Mouse (Mus musculus) liver, embryonic 15.5 days (tissue): ENCODE results near the gene Mdga1. TPM values are rescaled to one million over a fixed set of nuclear protein-coding genes. Genes with fewer than 3 reads are reported as not detected.
A peak's percentile ranks its signal among the peaks of the same experiment; 100 is the strongest.

Experiments used
- ATAC-seq: fragments of 200-750 bp; cut with Nextera tagmentation; 2 replicates; pipeline ENCODE4 v1.8.0; 2017; ENCODE audit warnings: moderate number of reproducible peaks, mild to moderate bottlenecking, moderate library complexity; ENCODE audit not compliant: insufficient read depth
- H3K27ac ChIP-seq: fragments of 300-500 bp; sonication (generic); replicated peaks from 2 replicates; pipeline ENCODE4 v1.5.1; 2015; ENCODE audit warnings: mild to moderate bottlenecking, inconsistent platforms
- H3K27me3 ChIP-seq: fragments of 300-500 bp; sonication (generic); 2 replicates; pipeline ENCODE4 v1.6.1; 2015; ENCODE audit warnings: mild to moderate bottlenecking, inconsistent platforms
- H3K36me3 ChIP-seq: fragments of 300-500 bp; sonication (generic); replicated peaks from 2 replicates; pipeline ENCODE4 v1.6.1; 2015; ENCODE audit warnings: moderate library complexity, mild to moderate bottlenecking, inconsistent platforms
- H3K4me1 ChIP-seq: fragments of 300-500 bp; sonication (generic); replicated peaks from 2 replicates; pipeline ENCODE4 v1.6.1; 2015; ENCODE audit warnings: inconsistent platforms
- H3K4me2 ChIP-seq: fragments of 300-500 bp; sonication (generic); 2 replicates; pipeline ENCODE4 v1.6.1; 2015; ENCODE audit warnings: moderate library complexity, mild to moderate bottlenecking, inconsistent platforms
- H3K4me3 ChIP-seq: fragments of 300-500 bp; sonication (generic); replicated peaks from 2 replicates; pipeline ENCODE4 v1.5.1; 2015; ENCODE audit warnings: mild to moderate bottlenecking, inconsistent platforms
- H3K9ac ChIP-seq: fragments of 300-500 bp; sonication (generic); 2 replicates; pipeline ENCODE4 v1.6.1; 2015; ENCODE audit warnings: moderate library complexity, mild to moderate bottlenecking, inconsistent platforms
- H3K9me3 ChIP-seq: fragments of 300-500 bp; sonication (generic); replicated peaks from 2 replicates; pipeline ENCODE4 v1.6.1; 2016; ENCODE audit warnings: inconsistent platforms
- WGBS: fragments of 180-500 bp; shearing (Covaris S2); methylation state at CpG from one replicate; pipeline ENCODE4 v1.1.7; 2015; ENCODE audit warnings: mixed read lengths; ENCODE audit not compliant: insufficient replicate concordance; 5-methylcytosine and 5-hydroxymethylcytosine counted together
- polyA plus RNA-seq: library from polyadenylated mRNA; unstranded; fragments of >200 nt; fragmentation: Nextera tagmentation; extraction: Ambion mirVana; gene quantifications from 2 replicates; pipeline ENCODE4 v1.2.1, GENCODE M21; 2015

Mdga1 gene
- polyA plus RNA-seq, 1 experiment from 2014 or later, result 1.1 TPM

GRCm38 (mm10) chr17:29884596-29884995, 85.3 kb downstream of the Mdga1 start:
- WGBS, result 32% methylated on average over 6 of the region's 6 CpGs
- H3K27ac ChIP-seq, result no peak overlapping the region
- H3K4me3 ChIP-seq, result 0 out of 2 replicates have a peak overlapping the region, but pooled peaks have one; percentile 6
- no peak for ATAC-seq
- H3K9me3 ChIP-seq, result no peaks in the 10 kb centered on the region
- H3K27me3 ChIP-seq, result peaks cover 75% of the 10 kb centered on the region
- H3K9ac ChIP-seq, result no peak overlapping the region
- H3K36me3 ChIP-seq, result no peaks in the 10 kb centered on the region
- peak overlapping the region; percentile 18; the same call in 1 of the 2 replicates for H3K4me2 ChIP-seq
- H3K4me1 ChIP-seq, result peaks cover 41% of the 10 kb centered on the region

GRCm38 (mm10) chr17:29883351-29883750, 86.5 kb downstream of the Mdga1 start:
- Histone ChIP-seq H3K9me3 (0 out of 2 replicates have a peak, but pooled peaks cover 3% of the 10 kb centered on the region), H3K36me3 (no peaks in the 10 kb centered on the region), H3K4me2 (no peak overlapping the region), H3K27me3 (peaks cover 63% of the 10 kb centered on the region), H3K4me3 (no peak overlapping the region), H3K4me1 (peaks cover 29% of the 10 kb centered on the region), H3K27ac (no peak overlapping the region), H3K9ac (no peak overlapping the region)
- ATAC-seq, result no peak
- WGBS, result 48% methylated on average over 9 of the region's 9 CpGs

DNA sequence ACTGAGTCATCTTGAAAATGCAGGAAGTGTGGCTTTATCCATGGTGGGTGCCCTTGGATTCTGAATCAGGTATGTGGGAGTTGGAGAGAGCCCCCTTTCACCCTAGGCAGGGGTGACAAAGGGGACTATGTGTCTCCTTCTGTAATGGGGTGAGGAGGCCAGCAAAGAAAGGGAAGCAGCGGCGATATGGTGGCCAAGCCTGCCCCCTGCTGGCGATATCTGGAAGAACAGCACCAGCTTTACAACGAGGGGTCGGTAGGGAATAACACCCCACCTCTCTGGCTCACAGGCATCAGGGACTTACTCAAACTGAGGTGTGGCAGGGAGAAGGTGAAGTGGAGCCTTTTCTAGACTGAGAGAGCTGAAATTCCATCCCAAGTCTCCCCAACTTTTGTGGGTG, 87.0 kb downstream of the Mdga1 start:
- H3K27ac ChIP-seq, result no peak overlapping the region
- under 1% methylated on average over 5 of the region's 5 CpGs for WGBS
- H3K27me3 ChIP-seq, result peaks cover 58% of the 10 kb centered on the region
- H3K9ac ChIP-seq, result no peak overlapping the region
- ATAC-seq, result no peak
- H3K36me3 ChIP-seq, result no peaks in the 10 kb centered on the region
- peaks cover 24% of the 10 kb centered on the region for H3K4me1 ChIP-seq
- no peak overlapping the region for H3K4me2 ChIP-seq
- 0 out of 2 replicates have a peak, but pooled peaks cover 3% of the 10 kb centered on the region for H3K9me3 ChIP-seq
- H3K4me3 ChIP-seq, result no peak overlapping the region

DNA sequence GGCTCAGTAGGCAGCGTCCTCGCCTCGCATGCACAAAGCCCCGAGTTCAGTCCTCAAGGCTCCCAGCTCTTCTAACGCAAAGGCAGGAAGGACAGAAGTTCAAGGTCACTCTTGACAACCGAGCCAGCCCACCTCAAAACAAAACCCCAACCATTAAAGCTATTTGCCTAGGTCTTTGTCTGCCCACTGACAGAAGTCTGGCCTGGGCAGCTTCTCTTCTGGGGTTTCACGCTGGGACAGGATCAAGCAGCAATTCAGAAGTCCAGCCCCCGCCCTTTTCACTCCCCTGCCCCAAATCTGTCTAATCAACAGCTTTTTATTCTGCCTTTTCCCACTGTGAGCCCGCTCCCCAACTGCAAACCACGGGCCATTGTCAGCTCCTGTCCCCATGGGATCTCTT, 89.6 kb downstream of the Mdga1 start:
- ATAC-seq, result no peak
- WGBS, result 66% methylated on average over 10 of the region's 10 CpGs
- no peak overlapping the region for H3K9ac ChIP-seq

DNA sequence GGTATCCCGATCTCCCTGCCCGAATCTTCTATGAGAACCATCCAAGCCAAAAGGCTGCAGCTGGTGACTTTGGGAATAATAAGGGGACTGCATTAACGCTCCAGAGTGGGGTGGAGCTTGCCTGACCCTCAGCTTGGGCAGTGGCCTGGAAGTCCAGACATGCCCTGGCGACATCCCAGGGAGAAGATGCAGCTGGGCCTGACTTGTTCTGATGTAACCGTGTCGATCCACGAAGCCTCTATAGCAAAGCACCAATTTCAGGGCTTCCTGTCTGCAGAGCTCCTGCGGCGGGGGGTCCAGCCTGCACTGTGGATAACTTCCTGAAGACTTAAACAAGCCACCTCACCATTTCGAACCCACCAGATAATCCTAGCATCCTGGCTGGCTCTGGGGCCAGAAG, 90.9 kb downstream of the Mdga1 start:
- Histone ChIP-seq H3K27ac (no peak overlapping the region), H3K36me3 (no peaks in the 10 kb centered on the region), H3K9ac (no peak overlapping the region), H3K4me1 (peaks cover 11% of the 10 kb centered on the region), H3K9me3 (0 out of 2 replicates have a peak, but pooled peaks cover 3% of the 10 kb centered on the region), H3K4me3 (no peak overlapping the region), H3K4me2 (no peak overlapping the region), H3K27me3 (peaks cover 34% of the 10 kb centered on the region)
- ATAC-seq, result no peak
- 82% methylated on average over 10 of the region's 10 CpGs for WGBS

More for the DNA sequence above, 89.6 kb downstream of the Mdga1 start:
- H3K27ac ChIP-seq, result no peak overlapping the region
- H3K27me3 ChIP-seq, result peaks cover 40% of the 10 kb centered on the region
- H3K4me3 ChIP-seq, result no peak overlapping the region
- H3K4me2 ChIP-seq, result no peak overlapping the region
- H3K4me1 ChIP-seq, result no peaks in the 10 kb centered on the region; the same call in 1 of the 2 replicates
- 0 out of 2 replicates have a peak, but pooled peaks cover 3% of the 10 kb centered on the region for H3K9me3 ChIP-seq
- no peaks in the 10 kb centered on the region for H3K36me3 ChIP-seq

- Histone ChIP-seq H3K4me2 (peak overlapping the region; percentile 51), H3K4me3 (no peak overlapping the region), H3K4me1 (peaks cover 22% of the 10 kb centered on the region), H3K9me3 (0 out of 2 replicates have a peak, but pooled peaks cover 3% of the 10 kb centered on the region), H3K36me3 (no peaks in the 10 kb centered on the region), H3K27me3 (peaks cover 21% of the 10 kb centered on the region; the same call in 1 of the 2 replicates), H3K27ac (no peak overlapping the region), H3K9ac (no peak overlapping the region; the same call in 1 of the 2 replicates)
- peak; percentile 56; the same call in 1 of the 2 replicates for ATAC-seq
- WGBS, result 25% methylated on average over 25 of the region's 27 CpGs
Measured at GRCm38 (mm10) chr17:29874082-29874679, 95.7 kb downstream of the Mdga1 start.

GRCm38 (mm10) chr17:29873580-29874015, 96.3 kb downstream of the Mdga1 start:
- Histone ChIP-seq H3K4me1 (peaks cover 22% of the 10 kb centered on the region), H3K36me3 (no peaks in the 10 kb centered on the region), H3K9me3 (0 out of 2 replicates have a peak, but pooled peaks cover 3% of the 10 kb centered on the region), H3K27ac (no peak overlapping the region), H3K9ac (no peak overlapping the region), H3K4me2 (no peak overlapping the region), H3K4me3 (no peak overlapping the region), H3K27me3 (peaks cover 21% of the 10 kb centered on the region; the same call in 1 of the 2 replicates)
- ATAC-seq, result no peak
- 72% methylated on average over 7 of the region's 7 CpGs for WGBS

DNA sequence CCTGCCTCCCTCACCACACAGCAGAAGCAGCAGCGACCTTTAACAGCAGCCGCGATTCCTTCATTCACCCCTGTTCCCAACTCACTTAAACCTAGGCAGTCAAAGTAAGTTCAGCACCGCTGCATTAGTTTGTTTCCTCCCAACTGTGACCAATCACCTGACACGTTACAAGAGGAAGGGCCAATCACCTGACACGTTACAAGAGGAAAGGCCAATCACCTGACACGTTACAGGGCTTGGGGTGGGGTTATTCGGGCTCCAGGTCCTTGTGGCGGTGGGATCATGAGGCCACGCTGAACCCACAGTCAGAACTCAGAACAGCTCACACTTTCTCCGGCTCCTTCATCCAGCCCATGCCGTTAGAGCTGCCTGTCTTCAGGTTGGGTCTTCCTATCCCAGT, 99.6 kb downstream of the Mdga1 start:
- ATAC-seq, result no peak
- Histone ChIP-seq H3K27me3 (peaks cover 13% of the 10 kb centered on the region; the same call in 1 of the 2 replicates), H3K4me1 (peaks cover 32% of the 10 kb centered on the region), H3K36me3 (no peaks in the 10 kb centered on the region), H3K9me3 (no peaks in the 10 kb centered on the region), H3K4me2 (no peak overlapping the region), H3K9ac (no peak overlapping the region), H3K4me3 (no peak overlapping the region), H3K27ac (no peak overlapping the region)
- 78% methylated on average over 12 of the region's 12 CpGs for WGBS

DNA sequence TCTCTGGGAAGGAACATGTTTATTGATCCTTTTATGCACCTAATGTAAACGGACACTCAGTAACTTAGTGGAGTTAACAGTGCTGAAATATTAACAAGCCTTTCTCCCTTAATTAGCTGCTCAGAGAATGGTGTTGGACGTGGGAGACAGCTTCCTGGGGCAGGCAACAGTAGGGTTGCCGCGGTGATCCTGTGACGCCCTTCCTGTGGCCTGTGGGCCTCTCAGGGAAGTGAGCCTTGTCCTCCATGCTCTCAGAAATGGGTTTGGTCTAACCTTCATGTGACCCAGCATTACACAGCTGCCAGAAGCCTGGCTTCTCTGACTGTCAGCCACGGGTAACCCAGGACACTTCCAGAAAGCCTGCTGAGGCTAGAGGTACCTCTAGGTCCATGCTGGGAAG, 104.0 kb downstream of the Mdga1 start:
- Histone ChIP-seq H3K9me3 (no peaks in the 10 kb centered on the region), H3K36me3 (no peaks in the 10 kb centered on the region), H3K4me1 (peaks cover 38% of the 10 kb centered on the region), H3K27ac (no peak overlapping the region), H3K4me2 (no peak overlapping the region), H3K9ac (no peak overlapping the region), H3K4me3 (no peak overlapping the region), H3K27me3 (no peaks in the 10 kb centered on the region)
- ATAC-seq, result no peak
- 32% methylated on average over 6 of the region's 6 CpGs for WGBS

- Histone ChIP-seq H3K9me3 (no peaks in the 10 kb centered on the region), H3K36me3 (no peaks in the 10 kb centered on the region), H3K4me1 (peaks cover 53% of the 10 kb centered on the region), H3K4me2 (no peak overlapping the region), H3K27me3 (no peaks in the 10 kb centered on the region), H3K27ac (no peak overlapping the region), H3K9ac (no peak overlapping the region), H3K4me3 (no peak overlapping the region)
- no peak for ATAC-seq
- 45% methylated on average over 7 of the region's 7 CpGs for WGBS
Measured at GRCm38 (mm10) chr17:29864440-29864839, 105.4 kb downstream of the Mdga1 start.

DNA sequence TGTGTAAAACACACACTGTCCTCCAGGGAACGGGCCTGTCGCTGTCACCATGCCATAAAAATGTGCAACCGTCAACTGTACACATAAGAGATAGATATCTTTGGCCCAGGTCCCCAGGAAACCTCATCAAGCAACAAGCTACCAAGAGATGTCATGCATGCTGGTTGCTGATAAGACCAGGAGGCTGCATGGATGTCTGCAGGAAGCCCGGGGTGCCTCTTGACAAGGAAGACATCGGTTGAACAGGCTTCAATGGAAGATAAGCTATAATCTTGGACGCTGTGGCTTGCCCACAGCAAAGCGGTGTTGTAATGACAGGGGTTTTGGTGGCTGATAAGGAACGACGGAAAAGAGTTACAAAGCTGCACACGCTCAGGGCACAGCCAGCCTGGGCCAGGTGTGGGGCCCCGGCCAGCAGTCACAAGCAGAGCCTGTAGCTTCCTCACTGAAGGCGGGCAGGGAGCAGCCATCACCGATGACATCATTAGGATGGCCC, 110.1 kb downstream of the Mdga1 start:
- Histone ChIP-seq H3K4me1 (peaks cover 84% of the 10 kb centered on the region), H3K4me2 (peak overlapping the region; percentile 58), H3K9ac (peak overlapping the region; percentile 29), H3K36me3 (no peaks in the 10 kb centered on the region), H3K27ac (peak overlapping the region; percentile 93), H3K27me3 (no peaks in the 10 kb centered on the region), H3K4me3 (0 out of 2 replicates have a peak overlapping the region, but pooled peaks have one; percentile 8), H3K9me3 (no peaks in the 10 kb centered on the region)
- peak; percentile 95 for ATAC-seq
- 15% methylated on average over 13 of the region's 13 CpGs for WGBS
